Mouse (Mus musculus) embryonic facial prominence, embryonic 10.5 days (tissue): ENCODE measurements around the gene Ddx55. TPM values are rescaled to one million over a fixed set of nuclear protein-coding genes. Genes with fewer than 3 reads are reported as not detected.
"Not testable (repeated sequence)": the region's sequence is repeated elsewhere in the genome, so short reads cannot be mapped to it uniquely, and the experiment has no call there.

Experiments used
- DNase-seq: peaks from one replicate; pipeline ENCODE4 v3.0.0-alpha.2; 2017; ENCODE audit warnings: low spot score
- H3K27ac ChIP-seq: fragments of 300-500 bp; sonication (generic); replicated peaks from 2 replicates; pipeline ENCODE4 v1.5.1; 2016; ENCODE audit warnings: mild to moderate bottlenecking
- H3K27me3 ChIP-seq: fragments of 300-500 bp; sonication (generic); replicated peaks from 2 replicates; pipeline ENCODE4 v1.6.1; 2016; ENCODE audit warnings: low read depth, mild to moderate bottlenecking; ENCODE audit not compliant: poor library complexity, severe bottlenecking
- H3K36me3 ChIP-seq: fragments of 300-500 bp; sonication (generic); replicated peaks from 2 replicates; pipeline ENCODE4 v1.6.1; 2016; ENCODE audit warnings: mild to moderate bottlenecking, moderate library complexity
- H3K4me1 ChIP-seq: fragments of 300-500 bp; sonication (generic); 2 replicates; pipeline ENCODE4 v1.6.1; 2016
- H3K4me3 ChIP-seq: fragments of 300-500 bp; sonication (generic); 2 replicates; pipeline ENCODE4 v1.5.1; 2016; ENCODE audit warnings: mild to moderate bottlenecking, moderate library complexity
- H3K9me3 ChIP-seq: fragments of 300-500 bp; sonication (generic); 2 replicates; pipeline ENCODE4 v1.6.1; 2016; ENCODE audit warnings: mild to moderate bottlenecking
- WGBS: fragments of 180-500 bp; shearing (Covaris S2); methylation state at CpG from one replicate; pipeline ENCODE4 v1.1.7; 2016; 5-methylcytosine and 5-hydroxymethylcytosine counted together
- polyA plus RNA-seq: library from polyadenylated mRNA; unstranded; fragments of >200 nt; fragmentation: Nextera tagmentation; extraction: Ambion mirVana; gene quantifications from 2 replicates; pipeline ENCODE4 v1.2.1, GENCODE M21; 2016

Ddx55 gene
- polyA plus RNA-seq, 1 experiment from 2014 or later = 18.2 TPM

GRCm38 (mm10) chr5:124598224-124599174 lies 45.8 kb downstream of the Ddx55 start:
- H3K27ac ChIP-seq = peak overlapping the region; percentile 85
- peaks cover 11% of the 10 kb centered on the region for H3K4me1 ChIP-seq
- H3K9me3 ChIP-seq = no peaks in the 10 kb centered on the region
- WGBS = 6% methylated on average over 30 of the region's 30 CpGs
- peak overlapping the region; percentile 89 for H3K4me3 ChIP-seq
- no peaks in the 10 kb centered on the region for H3K27me3 ChIP-seq
- H3K36me3 ChIP-seq = peaks cover 42% of the 10 kb centered on the region
- DNase-seq = peak; percentile 93

GRCm38 (mm10) chr5:124599726-124600125 lies 47.1 kb downstream of the Ddx55 start:
- not testable (repeated sequence) for H3K27ac ChIP-seq, DNase-seq, H3K27me3 ChIP-seq, H3K9me3 ChIP-seq
- Histone ChIP-seq H3K36me3 (peaks cover 30% of the 10 kb centered on the region), H3K4me3 (peak overlapping the region; percentile 89), H3K4me1 (peaks cover 11% of the 10 kb centered on the region)
- 64% methylated on average over 8 of the region's 8 CpGs for WGBS

- WGBS = 72% methylated on average over 5 of the region's 5 CpGs
- no peaks in the 10 kb centered on the region for H3K27me3 ChIP-seq
- peaks cover 8% of the 10 kb centered on the region for H3K36me3 ChIP-seq
- peak; percentile 63 for DNase-seq
- H3K27ac ChIP-seq = no peak overlapping the region
- no peak overlapping the region for H3K4me3 ChIP-seq
- peaks cover 11% of the 10 kb centered on the region for H3K4me1 ChIP-seq
- H3K9me3 ChIP-seq = no peaks in the 10 kb centered on the region
Measured at GRCm38 (mm10) chr5:124602349-124602748, 49.7 kb downstream of the Ddx55 start.

GRCm38 (mm10) chr5:124604296-124604695 lies 51.6 kb downstream of the Ddx55 start:
- Histone ChIP-seq H3K27me3 (no peaks in the 10 kb centered on the region), H3K4me3 (no peak overlapping the region), H3K36me3 (peaks cover 22% of the 10 kb centered on the region), H3K27ac (no peak overlapping the region), H3K9me3 (no peaks in the 10 kb centered on the region), H3K4me1 (peaks cover 6% of the 10 kb centered on the region)
- WGBS = 92% methylated on average over 4 of the region's 4 CpGs
- DNase-seq = no peak

GRCm38 (mm10) chr5:124605041-124605622 lies 52.5 kb downstream of the Ddx55 start:
- no peak for DNase-seq
- H3K9me3 ChIP-seq = no peaks in the 10 kb centered on the region
- WGBS = 83% methylated on average over 17 of the region's 17 CpGs
- H3K4me1 ChIP-seq = no peaks in the 10 kb centered on the region
- H3K4me3 ChIP-seq = no peak overlapping the region
- no peaks in the 10 kb centered on the region for H3K27me3 ChIP-seq
- peaks cover 27% of the 10 kb centered on the region for H3K36me3 ChIP-seq
- no peak overlapping the region for H3K27ac ChIP-seq

GRCm38 (mm10) chr5:124610965-124611364 lies 58.3 kb downstream of the Ddx55 start:
- DNase-seq = no peak
- Histone ChIP-seq H3K9me3 (no peaks in the 10 kb centered on the region), H3K27me3 (no peaks in the 10 kb centered on the region), H3K4me1 (no peaks in the 10 kb centered on the region), H3K27ac (no peak overlapping the region), H3K4me3 (no peak overlapping the region), H3K36me3 (peaks cover 59% of the 10 kb centered on the region)
- WGBS = 72% methylated on average over 10 of the region's 10 CpGs

GRCm38 (mm10) chr5:124614709-124615108 lies 62.0 kb downstream of the Ddx55 start:
- H3K9me3 ChIP-seq = no peaks in the 10 kb centered on the region
- no peaks in the 10 kb centered on the region for H3K27me3 ChIP-seq
- no peak overlapping the region for H3K27ac ChIP-seq
- H3K4me1 ChIP-seq = no peaks in the 10 kb centered on the region
- peaks cover 64% of the 10 kb centered on the region for H3K36me3 ChIP-seq
- DNase-seq = no peak
- 90% methylated on average over 11 of the region's 11 CpGs for WGBS
- no peak overlapping the region for H3K4me3 ChIP-seq

GRCm38 (mm10) chr5:124618711-124619110 lies 66.0 kb downstream of the Ddx55 start:
- DNase-seq = no peak
- no peaks in the 10 kb centered on the region for H3K27me3 ChIP-seq
- no peaks in the 10 kb centered on the region for H3K9me3 ChIP-seq
- no peaks in the 10 kb centered on the region for H3K4me1 ChIP-seq
- peaks cover 41% of the 10 kb centered on the region for H3K36me3 ChIP-seq
- H3K4me3 ChIP-seq = no peak overlapping the region
- 82% methylated on average over 10 of the region's 10 CpGs for WGBS
- H3K27ac ChIP-seq = no peak overlapping the region

Other genes with a start within 250 kb of the Ddx55 start
- 19.0 and 21.2 TPM in 2 replicates for gene Mphosph9, start 224.9 kb upstream of the Ddx55 start, polyA plus RNA-seq
- 20.9 and 25.2 TPM in 2 replicates for gene 2810006K23Rik, start 224.8 kb upstream of the Ddx55 start, polyA plus RNA-seq
- gene Cdk2ap1, start 189.8 kb upstream of the Ddx55 start, polyA plus RNA-seq = 72.0 and 78.0 TPM in 2 replicates
- 98.3 and 103 TPM in 2 replicates for gene Sbno1, start 126.9 kb upstream of the Ddx55 start, polyA plus RNA-seq
- 48.5 and 55.7 TPM in 2 replicates for gene Kmt5a, start 112.9 kb upstream of the Ddx55 start, polyA plus RNA-seq
- gene Rilpl2, start 74.5 kb upstream of the Ddx55 start, polyA plus RNA-seq = 24.9 and 26.0 TPM in 2 replicates
- gene Snrnp35, start 69.7 kb upstream of the Ddx55 start, polyA plus RNA-seq = 28.3 and 28.8 TPM in 2 replicates
- gene Rilpl1, start 21.5 kb upstream of the Ddx55 start, polyA plus RNA-seq = 23.1 and 26.4 TPM in 2 replicates
- 453 and 454 TPM in 2 replicates for gene Tmed2, start 12.2 kb upstream of the Ddx55 start, polyA plus RNA-seq
- 83.7 and 88.2 TPM in 2 replicates for gene Eif2b1, start 26.3 kb downstream of the Ddx55 start, polyA plus RNA-seq
- gene Gtf2h3, start 26.3 kb downstream of the Ddx55 start, polyA plus RNA-seq = 114 TPM in 2 replicates
- gene Atp6v0a2, start 75.7 kb downstream of the Ddx55 start, polyA plus RNA-seq = 40.8 and 45.0 TPM in 2 replicates
- gene Dnah10, start 172.2 kb downstream of the Ddx55 start, polyA plus RNA-seq = 0.04 and 0.07 TPM in 2 replicates